Mouse (Mus musculus): ENCODE measurements around the gene B4galt5. TPM values are rescaled to one million over a fixed set of nuclear protein-coding genes. Genes with fewer than 3 reads are reported as not detected.

B4galt5 gene
- polyA plus RNA-seq, 1 experiment from 2014 or later = 7.3 TPM

DNA sequence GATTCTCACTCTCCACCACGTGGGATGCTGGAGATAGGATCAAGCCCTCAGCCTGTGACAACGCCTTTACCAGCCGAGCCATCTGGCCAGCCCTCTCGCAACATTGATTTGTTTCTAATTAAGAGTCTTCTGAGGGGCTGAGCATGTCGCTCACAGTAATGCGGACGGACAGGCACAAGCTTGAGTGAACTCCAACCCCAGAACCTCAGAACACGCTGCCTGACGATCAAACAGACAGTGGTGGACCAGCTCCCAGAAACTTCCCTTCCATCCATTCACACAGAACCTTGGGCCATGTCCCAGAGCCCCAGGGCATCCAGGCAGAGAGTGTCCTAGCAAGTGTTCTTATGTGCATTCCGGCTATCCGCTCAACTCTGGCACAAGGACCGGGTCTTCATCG is 72.0 kb downstream of the B4galt5 start:
- 67% methylated on average over 13 of the region's 13 CpGs for WGBS
- no peak for DNase-seq (ENCODE audit: low spot score)

DNA sequence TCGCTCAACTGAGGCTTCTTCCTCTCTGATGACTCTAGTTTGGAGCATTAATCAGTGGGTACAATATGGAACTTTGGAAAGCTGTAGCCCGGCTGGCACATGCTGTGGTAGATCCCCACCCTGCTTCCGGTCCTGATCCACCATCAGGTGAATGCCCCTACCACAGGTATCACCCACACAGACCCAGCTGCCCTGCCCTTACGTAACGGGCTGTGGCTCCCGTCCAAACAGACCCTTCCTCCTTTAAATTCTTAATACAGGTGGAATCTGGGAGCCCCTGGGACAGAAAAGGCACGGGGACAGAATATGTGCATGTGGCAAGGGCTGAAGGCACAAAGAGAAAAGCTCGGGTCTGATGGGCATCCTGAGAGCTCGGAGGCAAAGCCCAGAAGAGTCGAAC is 73.1 kb downstream of the B4galt5 start:
- Histone ChIP-seq H3K36me3 (replicated peaks) (no peaks in the 10 kb centered on the region), H3K9me3 (no peaks in the 10 kb centered on the region), H3K4me3 (no peak overlapping the region), H3K27me3 (replicated peaks; ENCODE audit: low read depth, poor library complexity, severe bottlenecking) (0 out of 2 replicates have a peak, but pooled peaks cover 5% of the 10 kb centered on the region), H3K27ac (replicated peaks) (no peak overlapping the region; the same call in 1 of the 2 replicates), H3K4me1 (peaks cover 1% of the 10 kb centered on the region; the same call in 1 of the 2 replicates)
- DNase-seq (ENCODE audit: low spot score) = no peak
- 84% methylated on average over 10 of the region's 10 CpGs for WGBS

More for the DNA sequence above, 72.0 kb downstream of the B4galt5 start:
- Histone ChIP-seq H3K27ac (replicated peaks) (no peak overlapping the region), H3K36me3 (replicated peaks) (no peaks in the 10 kb centered on the region), H3K4me1 (peaks cover 4% of the 10 kb centered on the region; the same call in 1 of the 2 replicates), H3K27me3 (replicated peaks; ENCODE audit: low read depth, poor library complexity, severe bottlenecking) (0 out of 2 replicates have a peak, but pooled peaks cover 5% of the 10 kb centered on the region), H3K9me3 (no peaks in the 10 kb centered on the region), H3K4me3 (no peak overlapping the region)

DNA sequence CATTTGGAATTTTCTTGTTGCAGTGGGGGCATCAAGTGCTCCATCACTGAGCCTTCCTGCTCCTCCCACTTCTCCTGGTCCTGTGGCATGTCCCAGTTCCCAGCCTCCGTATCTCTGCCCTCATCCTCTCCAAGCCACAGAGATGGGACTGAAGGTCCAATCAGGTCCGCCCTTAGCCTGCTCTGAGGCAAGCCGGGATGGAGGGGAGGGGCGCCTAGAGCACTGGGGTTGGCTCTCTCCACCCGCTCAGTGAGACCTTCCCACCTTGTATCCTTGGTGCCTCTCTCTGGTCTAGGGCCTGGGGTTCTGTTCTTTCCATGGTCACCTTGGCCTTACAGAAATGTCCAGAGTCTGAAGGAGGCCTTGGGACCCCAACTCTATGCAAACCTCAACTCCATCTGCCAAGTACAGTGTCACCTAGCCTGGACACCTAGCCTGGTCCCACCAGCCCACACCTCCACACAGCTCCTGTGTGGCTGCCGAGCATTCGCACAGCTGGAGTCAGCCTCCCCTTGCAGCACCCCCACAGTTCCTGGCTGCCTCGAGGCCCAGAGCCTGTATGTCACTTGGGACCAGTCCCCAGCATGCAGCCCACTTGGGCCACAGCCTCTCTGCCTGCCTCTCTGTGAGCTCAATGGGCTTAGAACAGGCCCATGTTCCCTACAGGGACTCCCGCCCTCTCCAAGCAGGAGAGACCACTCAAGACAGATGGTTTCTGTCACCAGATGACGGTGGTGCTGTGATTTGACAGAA is 74.1 kb downstream of the B4galt5 start:
- H3K27ac ChIP-seq (replicated peaks) = 0 out of 2 replicates have a peak overlapping the region, but pooled peaks have one; percentile 15
- H3K36me3 ChIP-seq (replicated peaks) = no peaks in the 10 kb centered on the region
- H3K9me3 ChIP-seq = no peaks in the 10 kb centered on the region
- no peaks in the 10 kb centered on the region for H3K4me1 ChIP-seq
- DNase-seq (ENCODE audit: low spot score) = no peak
- 65% methylated on average over 10 of the region's 10 CpGs for WGBS
- 0 out of 2 replicates have a peak, but pooled peaks cover 5% of the 10 kb centered on the region for H3K27me3 ChIP-seq (replicated peaks; ENCODE audit: low read depth, poor library complexity, severe bottlenecking)
- H3K4me3 ChIP-seq = no peak overlapping the region

DNA sequence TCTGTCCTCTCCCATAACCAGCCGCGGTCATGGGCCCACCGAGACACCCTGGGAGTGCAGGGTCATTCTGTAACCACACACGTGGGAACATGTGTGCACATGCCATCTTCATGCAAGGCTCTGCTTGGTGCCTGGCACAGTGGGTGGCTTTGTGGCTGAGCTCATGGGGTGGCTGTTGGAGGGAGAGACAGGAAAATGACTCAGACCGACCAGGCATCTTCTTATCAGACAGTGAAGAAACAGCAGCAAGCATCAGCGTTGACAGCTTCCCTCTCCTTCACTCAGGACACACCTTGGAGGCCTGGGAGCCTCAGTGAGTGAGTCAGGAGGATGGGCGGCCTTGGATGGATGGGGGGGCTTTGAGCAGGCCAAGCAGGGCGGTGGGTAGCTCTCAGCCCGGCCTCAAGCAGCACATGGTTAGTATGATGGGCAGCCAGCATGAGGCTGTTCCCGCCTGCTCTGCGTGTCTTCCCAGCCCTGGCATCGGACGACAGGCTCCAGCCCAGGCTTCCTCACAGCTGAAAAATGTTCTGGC is 75.7 kb downstream of the B4galt5 start:
- DNase-seq (ENCODE audit: low spot score) = no peak
- 82% methylated on average over 13 of the region's 13 CpGs for WGBS
- H3K36me3 ChIP-seq (replicated peaks) = no peaks in the 10 kb centered on the region
- no peaks in the 10 kb centered on the region for H3K9me3 ChIP-seq
- no peaks in the 10 kb centered on the region for H3K4me1 ChIP-seq
- H3K4me3 ChIP-seq = no peak overlapping the region
- H3K27me3 ChIP-seq (replicated peaks; ENCODE audit: low read depth, poor library complexity, severe bottlenecking) = 0 out of 2 replicates have a peak, but pooled peaks cover 5% of the 10 kb centered on the region
- no peak overlapping the region for H3K27ac ChIP-seq (replicated peaks)

DNA sequence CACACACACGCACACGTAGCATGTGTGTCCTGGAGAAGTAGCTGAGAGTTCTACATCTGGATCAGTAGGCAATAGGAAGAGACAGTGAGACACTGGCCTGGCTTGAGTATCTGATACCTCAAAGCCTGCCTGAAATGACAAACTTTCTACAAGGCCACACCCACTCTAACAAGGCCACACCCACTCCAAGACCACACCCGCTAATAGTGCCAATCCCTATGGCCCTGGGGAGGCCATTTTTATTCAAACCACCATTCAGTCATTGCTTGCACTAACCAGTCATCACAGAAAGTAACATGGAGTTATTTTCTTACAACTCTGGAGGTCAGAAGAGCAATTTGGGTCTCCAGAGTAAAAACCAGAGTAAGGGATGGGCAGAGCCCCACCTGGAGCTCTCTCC is 76.3 kb downstream of the B4galt5 start:
- Histone ChIP-seq H3K27me3 (replicated peaks; ENCODE audit: low read depth, poor library complexity, severe bottlenecking) (0 out of 2 replicates have a peak, but pooled peaks cover 5% of the 10 kb centered on the region), H3K27ac (replicated peaks) (no peak overlapping the region), H3K4me3 (no peak overlapping the region), H3K4me1 (no peaks in the 10 kb centered on the region), H3K36me3 (replicated peaks) (no peaks in the 10 kb centered on the region), H3K9me3 (no peaks in the 10 kb centered on the region)
- WGBS = 93% methylated on average over 3 of the region's 3 CpGs
- no peak for DNase-seq (ENCODE audit: low spot score)

DNA sequence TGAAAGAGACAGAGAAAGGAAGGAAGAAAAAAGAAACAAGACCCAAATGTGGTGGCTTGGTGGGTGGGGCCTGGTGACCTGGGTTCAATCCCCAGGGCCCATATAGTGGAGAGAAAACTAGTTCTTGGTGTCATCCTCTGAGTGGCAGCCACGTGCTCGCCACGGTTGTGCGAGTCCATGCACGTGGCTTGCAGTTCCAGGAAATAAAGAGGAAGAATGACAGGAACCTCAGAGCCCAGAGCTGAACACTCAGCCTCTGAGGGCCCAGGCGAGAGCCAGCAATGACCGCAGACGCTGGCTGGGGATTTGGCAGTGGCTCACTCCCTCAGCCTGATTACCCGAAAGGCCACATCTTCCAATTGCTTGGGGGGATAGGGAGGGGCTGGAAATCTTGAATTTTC is 77.9 kb downstream of the B4galt5 start:
- no peak for DNase-seq (ENCODE audit: low spot score)
- Histone ChIP-seq H3K4me3 (no peak overlapping the region), H3K9me3 (no peaks in the 10 kb centered on the region), H3K27ac (replicated peaks) (no peak overlapping the region), H3K36me3 (replicated peaks) (no peaks in the 10 kb centered on the region), H3K27me3 (replicated peaks; ENCODE audit: low read depth, poor library complexity, severe bottlenecking) (0 out of 2 replicates have a peak, but pooled peaks cover 5% of the 10 kb centered on the region), H3K4me1 (no peaks in the 10 kb centered on the region)
- 77% methylated on average over 9 of the region's 9 CpGs for WGBS

DNA sequence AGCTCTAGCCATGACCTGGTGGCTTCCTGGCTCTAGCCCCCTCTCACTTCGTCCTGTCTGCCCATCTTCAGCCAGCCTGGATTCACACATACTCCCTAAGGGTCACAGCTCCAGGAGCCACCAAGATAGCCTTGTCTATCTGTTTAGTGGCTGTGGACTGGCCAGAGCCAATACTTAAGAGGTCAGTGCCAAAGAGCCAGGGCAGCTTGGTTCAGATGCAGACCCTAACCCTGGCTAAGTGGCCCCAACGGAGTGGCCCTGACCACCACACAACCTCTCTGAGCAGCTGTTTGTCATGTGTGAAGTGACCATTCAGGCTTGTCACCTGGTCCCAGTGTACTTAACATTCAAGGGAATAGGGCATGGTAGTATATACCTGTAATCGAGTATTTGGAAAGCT is 78.5 kb downstream of the B4galt5 start:
- no peak overlapping the region for H3K4me3 ChIP-seq
- no peaks in the 10 kb centered on the region for H3K9me3 ChIP-seq
- H3K27ac ChIP-seq (replicated peaks) = no peak overlapping the region
- DNase-seq (ENCODE audit: low spot score) = no peak
- no peaks in the 10 kb centered on the region for H3K27me3 ChIP-seq (replicated peaks; ENCODE audit: low read depth, poor library complexity, severe bottlenecking)
- peaks cover under 1% of the 10 kb centered on the region; the same call in 1 of the 2 replicates for H3K4me1 ChIP-seq
- no peaks in the 10 kb centered on the region for H3K36me3 ChIP-seq (replicated peaks)
- WGBS = 87% methylated on average over 3 of the region's 3 CpGs

DNA sequence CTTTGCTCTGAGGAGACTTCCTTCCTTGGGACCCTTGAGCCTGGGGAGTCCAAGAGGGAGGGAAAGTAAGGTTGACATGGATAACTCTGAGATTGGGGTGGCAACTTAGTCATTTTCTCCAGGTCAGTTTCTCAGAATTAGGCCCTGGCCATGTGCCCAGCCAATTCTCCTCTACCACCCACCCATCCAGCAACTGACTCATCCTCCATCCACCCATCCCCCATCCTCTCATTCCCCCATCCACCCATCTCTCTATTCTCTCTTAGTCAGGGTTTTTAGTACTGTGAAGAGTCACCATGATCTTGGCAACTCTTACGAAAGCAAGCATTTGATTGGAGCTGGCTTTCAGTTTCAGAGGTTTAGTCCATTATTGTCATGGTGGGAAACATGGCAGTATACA is 80.3 kb downstream of the B4galt5 start:
- Histone ChIP-seq H3K9me3 (no peaks in the 10 kb centered on the region), H3K27me3 (replicated peaks; ENCODE audit: low read depth, poor library complexity, severe bottlenecking) (no peaks in the 10 kb centered on the region), H3K4me1 (peaks cover 11% of the 10 kb centered on the region), H3K27ac (replicated peaks) (no peak overlapping the region), H3K4me3 (no peak overlapping the region), H3K36me3 (replicated peaks) (no peaks in the 10 kb centered on the region)
- WGBS = 98% methylated on average over 1 of the region's 1 CpGs
- no peak for DNase-seq (ENCODE audit: low spot score)

DNA sequence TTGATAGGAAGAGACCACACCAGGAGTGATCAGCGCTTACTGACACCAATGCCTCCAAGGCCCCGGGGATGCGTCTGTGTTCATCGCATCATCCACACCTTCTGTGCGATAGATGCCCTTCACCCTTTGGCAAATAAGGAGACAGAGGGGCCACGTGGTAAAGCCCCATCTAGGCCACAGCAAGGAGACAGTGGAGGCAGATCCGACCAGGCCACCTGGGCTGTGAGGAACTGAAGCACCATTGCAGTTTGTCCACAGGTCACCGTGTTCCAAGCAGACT is 80.6 kb downstream of the B4galt5 start:
- no peak for DNase-seq (ENCODE audit: low spot score)
- Histone ChIP-seq H3K4me1 (peaks cover 11% of the 10 kb centered on the region), H3K27ac (replicated peaks) (no peak overlapping the region), H3K36me3 (replicated peaks) (no peaks in the 10 kb centered on the region), H3K4me3 (no peak overlapping the region), H3K27me3 (replicated peaks; ENCODE audit: low read depth, poor library complexity, severe bottlenecking) (no peaks in the 10 kb centered on the region), H3K9me3 (no peaks in the 10 kb centered on the region)
- WGBS = 92% methylated on average over 8 of the region's 8 CpGs

DNA sequence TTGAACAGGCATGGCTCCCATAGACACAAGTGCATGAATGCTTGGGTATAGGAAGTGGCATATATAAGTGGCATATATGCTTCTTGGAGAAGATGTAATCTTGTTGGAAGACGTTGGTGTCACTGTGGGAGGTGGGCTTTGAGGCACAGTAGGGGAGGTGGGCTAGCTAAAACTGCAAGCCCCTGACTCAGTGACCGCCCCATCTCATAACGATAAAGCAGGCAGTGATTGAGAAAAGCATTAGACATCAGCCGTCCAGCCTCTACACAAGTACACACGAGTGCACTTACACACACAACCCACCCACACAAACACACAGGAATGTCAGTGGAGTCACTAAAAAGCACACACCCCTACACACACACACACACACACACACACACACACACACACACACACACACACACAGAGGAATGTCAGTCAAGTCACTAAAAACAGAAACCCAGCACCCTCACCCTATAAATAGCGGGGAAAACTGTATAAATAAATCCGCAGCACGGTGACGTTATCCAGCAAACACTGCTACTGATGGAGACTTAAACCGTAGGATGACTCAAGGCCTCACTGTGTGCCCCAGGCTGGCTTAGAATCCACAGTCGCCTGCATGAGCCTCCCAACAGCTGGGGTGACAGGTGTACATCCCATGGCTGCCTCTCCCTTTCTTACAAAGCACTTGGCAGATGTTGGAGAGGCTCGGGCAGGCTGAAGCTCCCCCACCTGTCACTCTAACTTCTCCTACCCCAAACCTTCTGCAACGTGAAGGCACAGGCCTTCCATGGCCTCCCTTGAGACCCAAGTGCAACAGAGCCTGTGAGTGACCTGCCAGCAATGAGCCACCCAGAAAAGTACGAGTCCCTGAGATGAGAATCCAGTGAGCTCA is 81.2 kb downstream of the B4galt5 start:
- no peaks in the 10 kb centered on the region for H3K27me3 ChIP-seq (replicated peaks; ENCODE audit: low read depth, poor library complexity, severe bottlenecking)
- H3K27ac ChIP-seq (replicated peaks) = no peak overlapping the region
- H3K36me3 ChIP-seq (replicated peaks) = no peaks in the 10 kb centered on the region
- H3K4me3 ChIP-seq = no peak overlapping the region
- no peaks in the 10 kb centered on the region for H3K9me3 ChIP-seq
- WGBS = 83% methylated on average over 14 of the region's 14 CpGs
- no peak for DNase-seq (ENCODE audit: low spot score)
- peaks cover 11% of the 10 kb centered on the region for H3K4me1 ChIP-seq

DNA sequence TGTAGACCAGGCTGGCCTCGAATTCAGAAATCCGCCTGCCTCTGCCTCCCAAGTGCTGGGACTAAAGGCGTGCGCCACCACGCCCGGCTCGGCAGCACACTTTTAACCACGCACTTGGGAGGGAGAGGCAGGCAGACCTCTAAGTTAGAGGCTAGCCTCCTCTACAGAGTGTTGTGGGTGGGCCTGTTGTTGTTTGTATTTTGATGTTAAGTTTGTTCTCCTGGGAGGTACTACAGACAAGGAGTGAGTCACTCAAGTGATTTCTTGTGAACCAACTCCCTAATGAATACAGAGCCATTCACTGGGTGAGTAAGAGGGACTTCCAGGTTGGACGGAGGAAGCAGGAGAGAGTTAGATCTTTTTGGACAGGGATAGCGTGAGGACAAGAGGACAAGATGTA is 82.8 kb downstream of the B4galt5 start:
- no peaks in the 10 kb centered on the region for H3K36me3 ChIP-seq (replicated peaks)
- no peak for DNase-seq (ENCODE audit: low spot score)
- no peaks in the 10 kb centered on the region for H3K9me3 ChIP-seq
- H3K4me1 ChIP-seq = peaks cover 14% of the 10 kb centered on the region
- H3K27me3 ChIP-seq (replicated peaks; ENCODE audit: low read depth, poor library complexity, severe bottlenecking) = no peaks in the 10 kb centered on the region
- 90% methylated on average over 10 of the region's 10 CpGs for WGBS
- no peak overlapping the region for H3K4me3 ChIP-seq
- H3K27ac ChIP-seq (replicated peaks) = no peak overlapping the region

DNA sequence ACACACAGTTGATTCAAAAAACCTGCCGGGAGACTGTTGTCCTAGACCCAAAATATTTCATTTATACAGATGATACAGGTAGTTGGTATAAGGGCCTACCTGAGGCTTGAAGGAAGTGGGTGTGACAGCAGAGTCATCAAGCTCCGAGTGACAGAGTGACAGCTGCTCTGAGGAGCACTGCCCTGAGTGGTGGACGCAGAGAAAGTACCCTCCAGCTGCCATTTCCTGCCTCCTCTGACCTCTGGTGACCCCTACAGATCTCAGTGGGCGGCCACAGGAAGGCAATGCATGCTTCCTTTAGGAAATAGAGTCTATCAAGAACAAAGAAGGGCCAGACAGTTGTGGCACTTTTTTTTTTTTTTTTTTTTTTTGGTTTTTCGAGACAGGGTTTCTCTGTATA is 83.2 kb downstream of the B4galt5 start:
- DNase-seq (ENCODE audit: low spot score) = no peak
- H3K27me3 ChIP-seq (replicated peaks; ENCODE audit: low read depth, poor library complexity, severe bottlenecking) = no peaks in the 10 kb centered on the region
- 30% methylated on average over 5 of the region's 5 CpGs for WGBS
- H3K4me1 ChIP-seq = peaks cover 14% of the 10 kb centered on the region
- no peaks in the 10 kb centered on the region for H3K9me3 ChIP-seq
- no peak overlapping the region for H3K27ac ChIP-seq (replicated peaks)
- no peaks in the 10 kb centered on the region for H3K36me3 ChIP-seq (replicated peaks)
- H3K4me3 ChIP-seq = no peak overlapping the region
